Mouse (Mus musculus): ENCODE results near the gene Rcsd1. TPM values are rescaled to one million over a fixed set of nuclear protein-coding genes. Genes with fewer than 3 reads are reported as not detected.
A peak's percentile ranks its signal among the peaks of the same experiment; 100 is the strongest.

Gene Rcsd1
- polyA plus RNA-seq, 1 experiment from 2014 or later = 4.7 TPM

DNA sequence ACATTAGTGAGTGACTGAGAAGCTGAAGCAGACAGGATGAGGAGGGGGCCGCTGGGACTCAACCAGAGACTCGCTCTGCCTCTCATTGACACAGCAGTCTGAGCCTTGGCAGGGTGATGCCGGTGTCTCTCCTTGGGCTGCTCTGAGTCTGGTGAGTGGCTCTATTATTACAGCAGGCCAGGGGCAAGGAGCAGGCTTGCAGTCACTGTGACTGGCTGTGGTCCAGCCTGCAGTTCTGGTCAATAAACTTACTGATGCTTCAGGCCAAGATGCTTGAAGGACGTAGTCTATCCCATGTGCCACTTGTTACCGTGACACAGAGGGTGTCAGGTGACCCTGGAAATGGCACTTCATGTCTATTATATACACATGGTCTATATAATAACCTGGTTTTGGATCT, 43.8 kb downstream of the Rcsd1 start:
- Histone ChIP-seq H3K36me3 (ENCODE audit: control insufficient read depth, insufficient read depth, low read length) (no peaks in the 10 kb centered on the region), H3K27me3 (ENCODE audit: control insufficient read depth, insufficient read depth, low read length) (no peaks in the 10 kb centered on the region), H3K4me3 (replicated peaks; ENCODE audit: low read depth, low read length) (no peak overlapping the region), H3K4me2 (ENCODE audit: low read length) (no peak overlapping the region), H3K9me3 (ENCODE audit: control insufficient read depth, low read length) (no peaks in the 10 kb centered on the region), H3K27ac (replicated peaks; ENCODE audit: low read depth, low read length) (no peak overlapping the region), H3K4me1 (ENCODE audit: control insufficient read depth, insufficient read depth, low read length) (0 out of 2 replicates have a peak, but pooled peaks cover 7% of the 10 kb centered on the region), H3K9ac (replicated peaks; ENCODE audit: low read length) (no peak overlapping the region)
- WGBS = 89% methylated on average over 5 of the region's 5 CpGs
- ATAC-seq (ENCODE audit: low FRiP score, low TSS enrichment) = no peak
- DNase-seq = no peak

- DNase-seq = no peak
- Histone ChIP-seq H3K4me2 (ENCODE audit: low read length) (no peak overlapping the region), H3K4me1 (ENCODE audit: control insufficient read depth, insufficient read depth, low read length) (0 out of 2 replicates have a peak, but pooled peaks cover 7% of the 10 kb centered on the region), H3K27ac (replicated peaks; ENCODE audit: low read depth, low read length) (0 out of 2 replicates have a peak overlapping the region, but pooled peaks have one; percentile 37), H3K36me3 (ENCODE audit: control insufficient read depth, insufficient read depth, low read length) (no peaks in the 10 kb centered on the region), H3K27me3 (ENCODE audit: control insufficient read depth, insufficient read depth, low read length) (no peaks in the 10 kb centered on the region), H3K4me3 (replicated peaks; ENCODE audit: low read depth, low read length) (no peak overlapping the region), H3K9ac (replicated peaks; ENCODE audit: low read length) (no peak overlapping the region), H3K9me3 (ENCODE audit: control insufficient read depth, low read length) (no peaks in the 10 kb centered on the region)
- ATAC-seq (ENCODE audit: low FRiP score, low TSS enrichment) = no peak
- WGBS = 67% methylated on average over 16 of the region's 16 CpGs
These were observed 46.3 kb downstream of the Rcsd1 start for GRCm38 (mm10) chr1:165663277-165663676.

DNA sequence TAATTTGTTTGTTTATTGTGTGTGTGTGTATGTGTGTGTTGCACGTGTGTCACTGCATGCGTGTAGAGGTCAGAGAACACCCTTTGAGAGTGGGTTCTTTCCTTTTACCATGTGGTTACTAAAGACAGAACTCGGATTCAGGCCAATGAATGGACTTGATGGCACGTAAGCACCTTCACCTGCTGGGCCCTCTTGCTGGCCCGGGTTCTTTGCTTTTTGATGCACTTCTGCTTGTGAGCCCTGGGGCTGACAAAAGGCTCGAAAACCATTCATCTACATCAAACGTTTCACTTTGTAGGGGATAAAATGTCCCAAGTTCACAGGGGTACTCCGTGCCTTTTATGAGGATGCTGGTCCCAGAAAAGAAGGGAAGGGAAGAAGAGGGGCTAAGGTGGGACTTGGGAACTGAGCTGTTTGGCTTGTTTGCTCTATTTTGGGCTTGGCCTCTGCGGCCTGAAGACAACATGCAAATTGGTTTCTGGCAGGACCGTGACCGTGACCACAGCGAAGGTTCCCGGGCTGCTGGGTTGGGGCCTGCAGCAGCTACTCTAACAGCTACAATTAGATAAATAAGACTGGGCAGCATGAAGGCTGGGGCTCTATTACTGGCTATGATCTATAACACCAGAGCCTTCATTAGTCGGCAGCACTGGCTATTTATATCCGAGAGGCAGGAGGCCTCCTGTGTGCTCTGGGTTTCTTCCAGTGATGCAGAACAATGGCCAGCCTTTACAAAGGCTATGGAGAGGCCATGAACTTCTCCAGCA, 46.9 kb downstream of the Rcsd1 start:
- ATAC-seq (ENCODE audit: low FRiP score, low TSS enrichment) = no peak
- 35% methylated on average over 15 of the region's 15 CpGs for WGBS
- H3K4me3 ChIP-seq (replicated peaks; ENCODE audit: low read depth, low read length) = no peak overlapping the region
- H3K36me3 ChIP-seq (ENCODE audit: control insufficient read depth, insufficient read depth, low read length) = no peaks in the 10 kb centered on the region
- no peaks in the 10 kb centered on the region for H3K27me3 ChIP-seq (ENCODE audit: control insufficient read depth, insufficient read depth, low read length)
- no peaks in the 10 kb centered on the region for H3K9me3 ChIP-seq (ENCODE audit: control insufficient read depth, low read length)
- DNase-seq = peak; percentile 33
- 0 out of 2 replicates have a peak, but pooled peaks cover 7% of the 10 kb centered on the region for H3K4me1 ChIP-seq (ENCODE audit: control insufficient read depth, insufficient read depth, low read length)
- no peak overlapping the region; the same call in 1 of the 2 replicates for H3K9ac ChIP-seq (replicated peaks; ENCODE audit: low read length)
- H3K4me2 ChIP-seq (ENCODE audit: low read length) = no peak overlapping the region
- H3K27ac ChIP-seq (replicated peaks; ENCODE audit: low read depth, low read length) = 0 out of 2 replicates have a peak overlapping the region, but pooled peaks have one; percentile 26

- H3K27me3 ChIP-seq (ENCODE audit: control insufficient read depth, insufficient read depth, low read length) = no peaks in the 10 kb centered on the region
- ATAC-seq (ENCODE audit: low FRiP score, low TSS enrichment) = no peak
- H3K36me3 ChIP-seq (ENCODE audit: control insufficient read depth, insufficient read depth, low read length) = no peaks in the 10 kb centered on the region
- no peak overlapping the region for H3K4me3 ChIP-seq (replicated peaks; ENCODE audit: low read depth, low read length)
- no peak for DNase-seq
- H3K9ac ChIP-seq (replicated peaks; ENCODE audit: low read length) = no peak overlapping the region
- no peaks in the 10 kb centered on the region for H3K9me3 ChIP-seq (ENCODE audit: control insufficient read depth, low read length)
- no peak overlapping the region for H3K4me2 ChIP-seq (ENCODE audit: low read length)
- 86% methylated on average over 6 of the region's 6 CpGs for WGBS
- 0 out of 2 replicates have a peak, but pooled peaks cover 7% of the 10 kb centered on the region for H3K4me1 ChIP-seq (ENCODE audit: control insufficient read depth, insufficient read depth, low read length)
- no peak overlapping the region for H3K27ac ChIP-seq (replicated peaks; ENCODE audit: low read depth, low read length)
These were observed 47.8 kb downstream of the Rcsd1 start for GRCm38 (mm10) chr1:165661725-165662124.

GRCm38 (mm10) chr1:165661191-165661590, 48.4 kb downstream of the Rcsd1 start:
- Histone ChIP-seq H3K4me3 (replicated peaks; ENCODE audit: low read depth, low read length) (no peak overlapping the region), H3K9ac (replicated peaks; ENCODE audit: low read length) (no peak overlapping the region), H3K27me3 (ENCODE audit: control insufficient read depth, insufficient read depth, low read length) (no peaks in the 10 kb centered on the region), H3K4me1 (ENCODE audit: control insufficient read depth, insufficient read depth, low read length) (0 out of 2 replicates have a peak, but pooled peaks cover 7% of the 10 kb centered on the region), H3K36me3 (ENCODE audit: control insufficient read depth, insufficient read depth, low read length) (no peaks in the 10 kb centered on the region), H3K4me2 (ENCODE audit: low read length) (no peak overlapping the region), H3K27ac (replicated peaks; ENCODE audit: low read depth, low read length) (no peak overlapping the region), H3K9me3 (ENCODE audit: control insufficient read depth, low read length) (no peaks in the 10 kb centered on the region)
- 62% methylated on average over 3 of the region's 3 CpGs for WGBS
- DNase-seq (no peak), ATAC-seq (ENCODE audit: low FRiP score, low TSS enrichment) (no peak)

DNA sequence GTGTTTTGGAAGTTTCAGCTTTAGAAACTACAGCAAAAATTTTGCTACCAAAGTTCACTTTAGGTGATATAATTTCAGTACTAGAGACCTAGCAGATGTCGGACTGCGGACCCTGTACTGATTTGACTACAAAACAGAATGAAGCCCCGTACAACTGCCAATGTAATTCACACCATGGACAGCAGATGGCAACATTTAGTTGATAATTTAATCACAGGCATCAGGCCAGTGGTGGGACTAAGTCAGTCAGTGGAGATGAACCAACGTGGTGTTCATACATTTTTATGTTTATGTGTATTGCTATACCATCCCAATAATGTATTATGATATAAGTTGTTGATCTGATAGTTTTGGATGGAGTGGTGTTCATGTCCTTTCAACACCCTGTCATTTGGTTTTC, 48.8 kb downstream of the Rcsd1 start:
- H3K27me3 ChIP-seq (ENCODE audit: control insufficient read depth, insufficient read depth, low read length) = no peaks in the 10 kb centered on the region
- H3K4me2 ChIP-seq (ENCODE audit: low read length) = no peak overlapping the region
- 17% methylated on average over 4 of the region's 4 CpGs for WGBS
- ATAC-seq (ENCODE audit: low FRiP score, low TSS enrichment) (peak; percentile 49; the same call in 1 of the 2 replicates), DNase-seq (peak; percentile 92)
- no peak overlapping the region for H3K4me3 ChIP-seq (replicated peaks; ENCODE audit: low read depth, low read length)
- no peaks in the 10 kb centered on the region for H3K36me3 ChIP-seq (ENCODE audit: control insufficient read depth, insufficient read depth, low read length)
- H3K9ac ChIP-seq (replicated peaks; ENCODE audit: low read length) = no peak overlapping the region
- H3K27ac ChIP-seq (replicated peaks; ENCODE audit: low read depth, low read length) = no peak overlapping the region
- no peaks in the 10 kb centered on the region for H3K9me3 ChIP-seq (ENCODE audit: control insufficient read depth, low read length)
- 0 out of 2 replicates have a peak, but pooled peaks cover 7% of the 10 kb centered on the region for H3K4me1 ChIP-seq (ENCODE audit: control insufficient read depth, insufficient read depth, low read length)

DNA sequence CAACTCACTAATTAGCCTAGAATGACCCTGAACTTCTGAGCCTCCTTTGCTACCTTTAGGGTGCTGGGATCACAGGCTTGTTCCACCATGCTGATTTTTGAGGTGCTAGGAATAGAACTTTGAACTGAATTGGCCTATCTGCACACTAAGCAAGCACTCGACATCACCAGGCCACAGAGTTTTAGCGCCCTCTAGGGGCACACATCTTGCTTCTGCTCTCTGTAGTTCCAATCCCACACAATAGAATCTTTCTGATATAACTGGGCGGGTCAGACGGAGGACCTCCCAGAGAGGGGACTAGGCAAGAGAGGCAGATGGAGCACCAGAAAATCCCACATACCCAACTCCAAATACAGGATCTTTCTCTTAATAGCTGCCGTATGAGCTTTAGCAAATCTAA, 51.0 kb downstream of the Rcsd1 start:
- no peaks in the 10 kb centered on the region for H3K27me3 ChIP-seq (ENCODE audit: control insufficient read depth, insufficient read depth, low read length)
- ATAC-seq (ENCODE audit: low FRiP score, low TSS enrichment) (no peak), DNase-seq (peak; percentile 81)
- no peaks in the 10 kb centered on the region for H3K9me3 ChIP-seq (ENCODE audit: control insufficient read depth, low read length)
- no peaks in the 10 kb centered on the region for H3K36me3 ChIP-seq (ENCODE audit: control insufficient read depth, insufficient read depth, low read length)
- no peak overlapping the region for H3K4me2 ChIP-seq (ENCODE audit: low read length)
- 24% methylated on average over 5 of the region's 5 CpGs for WGBS
- 0 out of 2 replicates have a peak, but pooled peaks cover 7% of the 10 kb centered on the region for H3K4me1 ChIP-seq (ENCODE audit: control insufficient read depth, insufficient read depth, low read length)
- no peak overlapping the region for H3K27ac ChIP-seq (replicated peaks; ENCODE audit: low read depth, low read length)
- H3K9ac ChIP-seq (replicated peaks; ENCODE audit: low read length) = no peak overlapping the region
- no peak overlapping the region for H3K4me3 ChIP-seq (replicated peaks; ENCODE audit: low read depth, low read length)

- no peaks in the 10 kb centered on the region for H3K36me3 ChIP-seq (ENCODE audit: control insufficient read depth, insufficient read depth, low read length)
- no peak overlapping the region for H3K27ac ChIP-seq (replicated peaks; ENCODE audit: low read depth, low read length)
- no peaks in the 10 kb centered on the region for H3K9me3 ChIP-seq (ENCODE audit: control insufficient read depth, low read length)
- WGBS = 93% methylated on average over 14 of the region's 14 CpGs
- no peaks in the 10 kb centered on the region for H3K27me3 ChIP-seq (ENCODE audit: control insufficient read depth, insufficient read depth, low read length)
- no peak overlapping the region for H3K9ac ChIP-seq (replicated peaks; ENCODE audit: low read length)
- no peak overlapping the region for H3K4me2 ChIP-seq (ENCODE audit: low read length)
- no peak overlapping the region for H3K4me3 ChIP-seq (replicated peaks; ENCODE audit: low read depth, low read length)
- H3K4me1 ChIP-seq (ENCODE audit: control insufficient read depth, insufficient read depth, low read length) = no peaks in the 10 kb centered on the region
- no peak for DNase-seq
- ATAC-seq (ENCODE audit: low FRiP score, low TSS enrichment) = no peak
These were observed 54.1 kb downstream of the Rcsd1 start for GRCm38 (mm10) chr1:165655482-165655881.

- H3K9ac ChIP-seq (replicated peaks; ENCODE audit: low read length) = no peak overlapping the region
- DNase-seq = no peak
- ATAC-seq (ENCODE audit: low FRiP score, low TSS enrichment) = no peak
- H3K4me3 ChIP-seq (replicated peaks; ENCODE audit: low read depth, low read length) = no peak overlapping the region
- no peaks in the 10 kb centered on the region for H3K36me3 ChIP-seq (ENCODE audit: control insufficient read depth, insufficient read depth, low read length)
- H3K27me3 ChIP-seq (ENCODE audit: control insufficient read depth, insufficient read depth, low read length) = no peaks in the 10 kb centered on the region
- H3K9me3 ChIP-seq (ENCODE audit: control insufficient read depth, low read length) = no peaks in the 10 kb centered on the region
- 72% methylated on average over 6 of the region's 6 CpGs for WGBS
- no peak overlapping the region for H3K27ac ChIP-seq (replicated peaks; ENCODE audit: low read depth, low read length)
- H3K4me1 ChIP-seq (ENCODE audit: control insufficient read depth, insufficient read depth, low read length) = no peaks in the 10 kb centered on the region
- H3K4me2 ChIP-seq (ENCODE audit: low read length) = no peak overlapping the region
These were observed 54.5 kb downstream of the Rcsd1 start for GRCm38 (mm10) chr1:165655022-165655421.
